Mouse (Mus musculus) activated CD4-positive, CD25-positive, alpha-beta regulatory T cell, adult 9 weeks (primary cell): ENCODE measurements around the gene Dicer1. TPM values are rescaled to one million over a fixed set of nuclear protein-coding genes. Genes with fewer than 3 reads are reported as not detected.

ENCODE experiments used
- polyA plus RNA-seq: library from polyadenylated mRNA; unstranded; fragments of 100-300 nt; shearing (Covaris generic); gene quantifications from one replicate; pipeline ENCODE4 v1.2.1, GENCODE M21; 2017

Gene Dicer1
- polyA plus RNA-seq, result 6.4 TPM

DNA sequence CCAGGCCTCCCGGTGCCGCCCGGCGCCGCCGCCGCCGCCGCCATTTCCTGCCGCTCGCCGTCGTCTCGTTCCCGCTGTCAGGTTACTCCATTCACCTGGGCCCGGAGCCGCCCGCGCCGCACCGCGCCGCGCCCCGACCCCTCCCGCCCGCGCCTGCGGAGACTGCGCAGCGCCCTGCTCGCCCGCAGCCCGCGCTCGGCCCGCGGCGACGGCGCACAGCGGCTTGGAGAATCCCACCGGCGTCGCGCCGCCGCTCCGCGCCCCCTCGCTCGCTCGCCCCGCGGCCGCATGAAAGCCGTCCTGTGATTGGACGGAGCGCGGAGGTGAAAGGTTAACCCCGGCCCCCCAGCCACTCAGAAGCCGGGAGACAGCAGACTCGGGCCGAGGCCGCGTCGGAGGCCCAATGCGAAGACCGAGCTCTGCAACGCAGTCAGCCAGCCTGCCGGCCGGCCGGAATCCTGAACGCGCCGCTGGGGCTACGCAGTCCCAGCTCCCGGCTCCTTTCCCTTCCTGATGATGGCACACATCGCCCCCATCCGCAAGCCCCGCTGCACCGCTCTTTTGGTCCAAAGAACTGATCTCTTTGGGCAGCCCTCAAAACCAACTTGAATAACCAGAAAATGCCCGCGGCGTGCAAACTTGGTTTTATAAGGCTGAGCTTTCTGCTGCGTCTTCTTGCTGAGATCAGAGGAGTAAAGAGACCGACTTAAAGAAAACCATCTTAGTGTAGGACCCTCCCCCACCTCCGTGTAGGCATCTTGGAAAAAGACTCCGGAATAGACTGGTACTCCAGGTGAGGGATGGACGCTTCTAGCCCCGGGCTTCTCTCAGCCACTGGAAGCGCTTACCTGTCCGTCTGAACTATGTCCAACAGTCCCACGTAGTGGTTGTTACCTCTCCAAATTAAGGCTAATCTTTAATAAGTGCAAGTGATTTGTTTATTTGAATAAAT lies at the start of gene Dicer1:
TSS of gene Dicer1 (minus strand) at position 139 of the 952 bp plus-strand sequence.

Other genes starting within 250 kb of the Dicer1 start
- not detected for gene Clmn, start 113.1 kb upstream of the Dicer1 start, polyA plus RNA-seq